In genomic region chr3:85022800-85023199, GRCm38 (mm10) we compare ENCODE assay signal across 16 mouse cellular contexts.
DNase-seq lines count a peak whose midpoint lies in the region; ATAC-seq and TF ChIP-seq lines count a peak whose summit lies in the region.
"Had no signal": no experiment of that assay in that cellular context is flagged by ENCODE, and none has a peak within 500 bp of the region (broad histone marks: within the 10 kb centered on the region; RNA-seq: fewer than 3 reads in every experiment).

No protein-coding gene starts in this region.

- TF ChIP-seq POLR2A in cortical plate, adult 2 months (IDR thresholded peaks at IDR 0.05; ENCODE audit: extremely low read depth, insufficient read depth, low read length), result no peak

- no peak overlapping the region for H3K4me2 ChIP-seq in midbrain, postnatal 0 days (ENCODE audit: low read depth, low read length, poor library complexity, severe bottlenecking)
- H3K4me2 ChIP-seq: midbrain, embryonic 11.5 days; neural tube, embryonic 13.5 days had no signal

- TF ChIP-seq CTCF in cortical plate, adult 2 months (IDR thresholded peaks at IDR 0.05; ENCODE audit: extremely low read depth, insufficient read depth, low read length), result no peak
- TF ChIP-seq CTCF in midbrain, postnatal 0 days (IDR thresholded peaks at IDR 0.05), result no peak

- 0 out of 2 replicates have a peak overlapping the region, but pooled peaks have one; percentile 8 for H3K27ac ChIP-seq in cortical plate, adult 2 months (ENCODE audit: insufficient read depth, low read length)
- H3K27ac ChIP-seq in midbrain, postnatal 0 days (ENCODE audit: low read depth, low read length), result no peak overlapping the region
- H3K27ac ChIP-seq: neural tube, embryonic 13.5 days had no signal

- WGBS in midbrain, postnatal 0 days, result 87% methylated on average over 11 of the region's 11 CpGs

- no peaks in the 10 kb centered on the region for H3K9me3 ChIP-seq in midbrain, postnatal 0 days (ENCODE audit: low read length)
- H3K9me3 ChIP-seq: neural tube, embryonic 13.5 days had no signal

- peaks cover 7% of the 10 kb centered on the region; the same call in 1 of the 2 replicates for H3K4me1 ChIP-seq in cortical plate, adult 2 months (ENCODE audit: control insufficient read depth, insufficient read depth, low read length)
- 0 out of 2 replicates have a peak, but pooled peaks cover 2% of the 10 kb centered on the region for H3K4me1 ChIP-seq in midbrain, postnatal 0 days (ENCODE audit: insufficient read depth, low read length)

- DNase-seq in 3T3-L1 (ENCODE audit: low read depth, low spot score), result peak; percentile 61
- peak; percentile 14 for DNase-seq in A20 (ENCODE audit: low read depth, low spot score)
- peak; percentile 28 for DNase-seq in kidney, postnatal 10 days
- DNase-seq in midbrain, postnatal 0 days (ENCODE audit: low spot score), result no peak
- DNase-seq in thymus, postnatal 25 days, result no peak
- no peak for DNase-seq in left cerebral cortex, postnatal 36 days (ENCODE audit: low spot score in 2 of 2)
- DNase-seq: gastrocnemius, postnatal 25 days; heart, postnatal 10 days; left cerebral cortex, postnatal 4 days; liver, postnatal 0 days; right cerebral cortex, postnatal 25 days had no signal

- H3K4me3 ChIP-seq in cortical plate, adult 2 months (ENCODE audit: insufficient read depth, low read length), result no peak overlapping the region
- H3K4me3 ChIP-seq in midbrain, postnatal 0 days (ENCODE audit: low read depth, low read length), result no peak overlapping the region
- H3K4me3 ChIP-seq: neural tube, embryonic 13.5 days had no signal

- no peaks in the 10 kb centered on the region for H3K27me3 ChIP-seq in midbrain, postnatal 0 days (ENCODE audit: insufficient read depth, low read length)
- H3K27me3 ChIP-seq: neural tube, embryonic 13.5 days had no signal

- no peak for ATAC-seq in midbrain, postnatal 0 days (ENCODE audit: low FRiP score)
- no peak for ATAC-seq in erythroblast, adult 5-6 weeks (replicated peaks; ENCODE audit: low FRiP score, poor library complexity, severe bottlenecking)
- ATAC-seq: inflammation-experienced regulatory T-cells, adult 6 months; liver, postnatal 0 days had no signal

- H3K36me3 ChIP-seq in midbrain, postnatal 0 days (ENCODE audit: insufficient read depth, low read length), result no peaks in the 10 kb centered on the region
- H3K36me3 ChIP-seq: neural tube, embryonic 13.5 days had no signal

- intact Hi-C loops in left cerebral cortex, postnatal 36 days (cut with DNase I), result loop anchor here (5.0 to 10.0 kb wide), 5 partner anchors 35 to 355 kb away; no protein-coding TSS in a partner anchor

- H3K9ac ChIP-seq in midbrain, postnatal 0 days (replicated peaks; ENCODE audit: low read length, poor library complexity, severe bottlenecking), result no peak overlapping the region
- H3K9ac ChIP-seq: liver, postnatal 0 days; neural tube, embryonic 13.5 days had no signal

Comparison
In these comparisons a context has a peak if more than half of its experiments do, and no peak if none do; other contexts are left out.
1. DNase-seq: peak in 3T3-L1 (single experiment), A20 (single experiment) and kidney, postnatal 10 days (single experiment); none in midbrain, postnatal 0 days (single experiment), thymus, postnatal 25 days (single experiment) and left cerebral cortex, postnatal 36 days (0 of 2).